27 mouse cellular contexts compared by ENCODE assay signal in the genomic region with DNA sequence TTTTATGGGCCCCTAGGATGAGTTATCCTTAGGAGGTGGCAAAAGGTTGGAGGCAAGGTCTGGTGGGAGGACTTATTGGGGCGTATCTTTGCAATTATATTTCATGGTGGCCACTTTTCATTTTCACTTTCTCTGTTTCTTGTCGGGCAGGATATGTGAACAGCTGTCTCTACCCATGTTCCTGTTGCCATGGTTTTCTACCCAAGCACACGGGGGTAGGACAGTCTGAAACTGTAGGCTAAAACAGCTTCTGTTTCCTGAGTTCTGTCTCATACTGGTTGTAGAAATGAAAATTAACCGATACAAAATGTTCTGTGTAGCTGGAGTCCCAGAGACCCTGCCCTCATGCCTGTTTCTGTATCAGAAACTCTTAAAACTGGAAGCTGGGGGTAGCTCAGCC. TPM values are rescaled to one million over a fixed set of nuclear protein-coding genes. Genes with fewer than 3 reads are reported as not detected.
A peak's percentile ranks its signal among the peaks of the same experiment; 100 is the strongest.
DNase-seq lines count a peak whose midpoint lies in the region; ATAC-seq and TF ChIP-seq lines count a peak whose summit lies in the region.
"Had no signal": no experiment of that assay in that cellular context is flagged by ENCODE, and none has a peak within 500 bp of the region (broad histone marks: within the 10 kb centered on the region; RNA-seq: fewer than 3 reads in every experiment).

No protein-coding gene starts in this region.

- peak overlapping the region; percentile 87 for H3K27ac ChIP-seq in layer of hippocampus, adult 2 months
- H3K27ac ChIP-seq in heart, embryonic 10.5 days = no peak overlapping the region
- H3K27ac ChIP-seq: embryonic facial prominence, embryonic 10.5 days; embryonic facial prominence, embryonic 12.5 days; forebrain, embryonic 13.5 days; forebrain, embryonic 15.5 days had no signal

- no peak overlapping the region for H3K4me3 ChIP-seq in layer of hippocampus, adult 2 months
- H3K4me3 ChIP-seq in heart, embryonic 10.5 days = no peak overlapping the region
- H3K4me3 ChIP-seq: embryonic facial prominence, embryonic 10.5 days; embryonic facial prominence, embryonic 12.5 days; forebrain, embryonic 13.5 days; forebrain, embryonic 15.5 days had no signal

- H3K27me3 ChIP-seq in splenic B cell, adult 2 months (ENCODE audit: control insufficient read depth, insufficient read depth, low read length, poor library complexity, severe bottlenecking) = no peaks in the 10 kb centered on the region; the same call in 1 of the 2 replicates
- no peaks in the 10 kb centered on the region for H3K27me3 ChIP-seq in heart, embryonic 10.5 days (ENCODE audit: insufficient read depth, poor library complexity, severe bottlenecking)
- H3K27me3 ChIP-seq: CH12.LX; embryonic facial prominence, embryonic 12.5 days; forebrain, embryonic 13.5 days; forebrain, embryonic 15.5 days; Patski had no signal

- no peak for DNase-seq in frontal cortex, postnatal 10 days (ENCODE audit: low spot score in 2 of 2)
- peak; percentile 12 for DNase-seq in layer of hippocampus, adult 11-12 months (ENCODE audit: low spot score)
- no peak for DNase-seq in layer of hippocampus, postnatal 25 days (ENCODE audit: extremely low spot score in 1 of 2, low spot score in 1 of 2)
- DNase-seq in layer of hippocampus, adult 2 months (ENCODE audit: low spot score in 2 of 2) = peak in 1 of 2 experiments; percentile 27
- no peak for DNase-seq in layer of hippocampus, postnatal 14 days (ENCODE audit: low spot score in 2 of 2)
- DNase-seq in splenic B cell, adult 2 months (ENCODE audit: low read depth, low spot score) = peak; percentile 9
- DNase-seq in heart, embryonic 10.5 days (ENCODE audit: low spot score) = no peak
- DNase-seq: adrenal gland, adult 8-10 months; adrenal gland, postnatal 14 days; adrenal gland, postnatal 36 days; B cell, adult 2 months; cerebellum, adult 11 months; cerebellum, adult 18-20 months; cerebellum, adult 8-10 months; cerebellum, adult 9-11 months; cerebellum, postnatal 14 days; cerebellum, postnatal 36 days had no signal

- peak; percentile 81 for ATAC-seq in frontal cortex, adult (ENCODE audit: low TSS enrichment)
- ATAC-seq: activated CD4-positive, CD25-positive, alpha-beta regulatory T cell, adult 4 months; CD4-positive, CD25-positive, alpha-beta regulatory T cell, adult 4 months; forebrain, embryonic 13.5 days; forebrain, embryonic 15.5 days; Patski had no signal

- H3K9me3 ChIP-seq in heart, embryonic 10.5 days = no peaks in the 10 kb centered on the region
- H3K9me3 ChIP-seq: embryonic facial prominence, embryonic 10.5 days; embryonic facial prominence, embryonic 12.5 days; forebrain, embryonic 13.5 days; forebrain, embryonic 15.5 days; G1E had no signal

- TF ChIP-seq CTCF in layer of hippocampus, adult 2 months (conservative IDR thresholded peaks at IDR 0.05) = no peak

- 93% methylated on average over 4 of the region's 4 CpGs for WGBS in heart, embryonic 10.5 days

- no peaks in the 10 kb centered on the region for H3K36me3 ChIP-seq in splenic B cell, adult 2 months (ENCODE audit: control insufficient read depth, insufficient read depth, low read length, poor library complexity, severe bottlenecking)
- H3K36me3 ChIP-seq in heart, embryonic 10.5 days = no peaks in the 10 kb centered on the region
- H3K36me3 ChIP-seq: embryonic facial prominence, embryonic 10.5 days; embryonic facial prominence, embryonic 12.5 days; forebrain, embryonic 15.5 days; G1E had no signal

- no peaks in the 10 kb centered on the region for H3K4me1 ChIP-seq in heart, embryonic 10.5 days
- H3K4me1 ChIP-seq: embryonic facial prominence, embryonic 10.5 days; embryonic facial prominence, embryonic 12.5 days; forebrain, embryonic 13.5 days; forebrain, embryonic 15.5 days had no signal

RNA-seq across cellular contexts. Expression of a gene that starts 13.3 kb away (rescaled TPM):
- 10 to 100 TPM; 36.4 to 51.1 TPM for total RNA-seq in layer of hippocampus, postnatal 25 days (2021)
- total RNA-seq in layer of hippocampus, adult 2 months (2021) = 10 to 100 TPM; 51.1 to 55.7 TPM
- total RNA-seq in layer of hippocampus, postnatal 14 days (2021) = 10 to 100 TPM; 45.3 to 55.8 TPM
- 21.7 and 25.4 TPM in 2 replicates for polyA plus RNA-seq in heart, embryonic 10.5 days (2016; fragmentation: Nextera tagmentation; extraction: Ambion mirVana)

RNA-seq across cellular contexts. Expression of a gene that starts 39.4 kb away (rescaled TPM):
- total RNA-seq in layer of hippocampus, postnatal 25 days (2021) = 10 to 100 TPM; 33.3 to 35.7 TPM
- 10 to 100 TPM; 36.8 to 37.2 TPM for total RNA-seq in layer of hippocampus, adult 2 months (2021)
- total RNA-seq in layer of hippocampus, postnatal 14 days (2021) = 10 to 100 TPM; 24.0 to 27.2 TPM
- 0.14 TPM in 2 replicates for polyA plus RNA-seq in heart, embryonic 10.5 days (2016; fragmentation: Nextera tagmentation; extraction: Ambion mirVana)
- total RNA-seq: CH12.LX had no signal
- polyA plus RNA-seq: CD4-positive, CD25-positive, alpha-beta regulatory T cell, adult 4 months; G1E had no signal

RNA-seq across cellular contexts. Expression of a gene that starts 58.8 kb away (rescaled TPM):
- 1 to 10 TPM; 2.6 to 4.9 TPM for total RNA-seq in layer of hippocampus, postnatal 25 days (2021)
- 1 to 10 TPM; 2.0 to 2.7 TPM for total RNA-seq in layer of hippocampus, adult 2 months (2021)
- total RNA-seq in layer of hippocampus, postnatal 14 days (2021) = 1 to 10 TPM; 2.1 to 3.8 TPM
- polyA plus RNA-seq in heart, embryonic 10.5 days (2016; fragmentation: Nextera tagmentation; extraction: Ambion mirVana) = 6.3 and 8.5 TPM in 2 replicates

Comparison
In these comparisons a context has a peak if more than half of its experiments do, and no peak if none do; other contexts are left out.
1. DNase-seq: peak in layer of hippocampus, adult 11-12 months (single experiment) and splenic B cell, adult 2 months (single experiment); none in frontal cortex, postnatal 10 days (0 of 2), layer of hippocampus, postnatal 25 days (0 of 2), layer of hippocampus, postnatal 14 days (0 of 2) and heart, embryonic 10.5 days (single experiment).